Mouse (Mus musculus) CH12.LX (cell line): ENCODE measurements around the gene Phc1. TPM values are rescaled to one million over a fixed set of nuclear protein-coding genes. Genes with fewer than 3 reads are reported as not detected.

Experiments
- DNase-seq: peaks from one replicate; pipeline ENCODE4 v3.0.0-alpha.2; 2013; ENCODE audit errors: extremely low read depth
- H3K27ac ChIP-seq: 2 replicates; pipeline ENCODE4 v1.5.1; 2012; ENCODE audit warnings: low read depth, mild to moderate bottlenecking, control low read depth, moderate library complexity; ENCODE audit not compliant: insufficient read depth
- H3K27me3 ChIP-seq: replicated peaks from 2 replicates; pipeline ENCODE3; 2012; ENCODE audit warnings: inconsistent platforms
- H3K36me3 ChIP-seq, 2 experiments: replicated peaks in 1 of 2; 2 replicates each; pipeline versions ENCODE3 to v1.6.1; 2012; ENCODE audit warnings: inconsistent platforms in 1 of 2, low read length in 1 of 2, mild to moderate bottlenecking in 1 of 2, mixed read lengths in 1 of 2, moderate library complexity in 1 of 2; ENCODE audit not compliant: control insufficient read depth in 1 of 2, insufficient read depth in 1 of 2
- H3K4me1 ChIP-seq, 2 experiments: 2 replicates each; pipeline ENCODE4 v1.6.1; 2012; ENCODE audit warnings: inconsistent platforms in 1 of 2, moderate library complexity in 1 of 2; ENCODE audit not compliant: insufficient read depth in 2 of 2, control insufficient read depth in 1 of 2
- H3K4me2 ChIP-seq: 2 replicates; pipeline ENCODE4 v1.6.1; 2012; ENCODE audit warnings: low read depth, mild to moderate bottlenecking, control low read depth; ENCODE audit not compliant: poor library complexity, insufficient read depth, severe bottlenecking
- H3K4me3 ChIP-seq, 3 experiments: fragments of 150-350 bp in 1 of 3; sonication (generic) in 1 of 3; replicated peaks in 1 of 3; 2 replicates each; pipeline versions ENCODE3 to v1.5.1; 2011 to 2012; ENCODE audit warnings: low read depth in 2 of 3, low read length in 2 of 3, mild to moderate bottlenecking in 2 of 3, moderate library complexity in 2 of 3, control low read depth in 1 of 3, improper control_type of control experiment in 1 of 3, inconsistent platforms in 1 of 3, mixed read lengths in 1 of 3; ENCODE audit not compliant: poor library complexity in 1 of 3
- H3K79me2 ChIP-seq: replicated peaks from 2 replicates; pipeline ENCODE4 v1.6.1; 2012; ENCODE audit warnings: mild to moderate bottlenecking, moderate library complexity; ENCODE audit not compliant: control insufficient read depth, poor library complexity, insufficient read depth, severe bottlenecking; ENCODE audit errors: extremely low read depth
- H3K9ac ChIP-seq: 2 replicates; pipeline ENCODE4 v1.6.1; 2012; ENCODE audit warnings: low read depth, mild to moderate bottlenecking, control low read depth, moderate library complexity; ENCODE audit not compliant: insufficient read depth
- H3K9me3 ChIP-seq: replicated peaks from 2 replicates; pipeline ENCODE3; 2012; ENCODE audit warnings: low read length, inconsistent platforms, mixed read lengths
- CTCF ChIP-seq, 2 experiments: IDR thresholded peaks in 1 of 2; conservative IDR thresholded peaks in 1 of 2; 2 replicates each; pipeline ENCODE4 v1.5.1; 2011 to 2012; ENCODE audit warnings: low read depth in 2 of 2, low read length in 2 of 2, improper control_type of control experiment in 1 of 2, inconsistent platforms in 1 of 2, mild to moderate bottlenecking in 1 of 2, moderate library complexity in 1 of 2
- E2F4 ChIP-seq: IDR thresholded peaks from 2 replicates; pipeline ENCODE4 v1.6.1; 2011; ENCODE audit warnings: low read depth, low read length, improper control_type of control experiment; ENCODE audit not compliant: insufficient replicate concordance
- ETS1 ChIP-seq: conservative IDR thresholded peaks from 2 replicates; pipeline ENCODE4 v1.6.1; 2012; ENCODE audit warnings: low read depth, mild to moderate bottlenecking, inconsistent platforms, low read length, improper control_type of control experiment, moderate library complexity
- IRF4 ChIP-seq: IDR thresholded peaks from 2 replicates; pipeline ENCODE4 v1.6.1; 2014; ENCODE audit warnings: low read depth, mild to moderate bottlenecking, inconsistent platforms, low read length, improper control_type of control experiment
- JUN ChIP-seq: IDR thresholded peaks from 2 replicates; pipeline ENCODE4 v1.6.1; 2011; ENCODE audit warnings: low read depth, mild to moderate bottlenecking, low read length, improper control_type of control experiment, moderate library complexity; ENCODE audit not compliant: insufficient read depth
- JUND ChIP-seq: conservative IDR thresholded peaks from 2 replicates; pipeline ENCODE4 v1.6.1; 2011; ENCODE audit warnings: low read depth, low read length, improper control_type of control experiment
- KAT2A ChIP-seq: IDR thresholded peaks from 2 replicates; pipeline ENCODE4 v1.6.1; 2012; ENCODE audit warnings: low read length, improper control_type of control experiment, inconsistent platforms; ENCODE audit not compliant: insufficient replicate concordance
- MAFK ChIP-seq: IDR thresholded peaks from 2 replicates; pipeline ENCODE4 v1.6.1; 2011; ENCODE audit warnings: low read length, improper control_type of control experiment; ENCODE audit not compliant: insufficient replicate concordance
- NRF1 ChIP-seq: IDR thresholded peaks from 2 replicates; pipeline ENCODE4 v1.6.1; 2014; ENCODE audit warnings: low read depth, mild to moderate bottlenecking, inconsistent platforms, low read length, improper control_type of control experiment, moderate library complexity
- PAX5 ChIP-seq: IDR thresholded peaks from 2 replicates; pipeline ENCODE4 v1.6.1; 2012; ENCODE audit warnings: low read length, inconsistent platforms, mixed read lengths
- POLR2A ChIP-seq: IDR thresholded peaks from 2 replicates; pipeline ENCODE4 v1.6.1; 2011; ENCODE audit warnings: low read depth, mild to moderate bottlenecking, improper control_type of control experiment, low read length
- TBP ChIP-seq: conservative IDR thresholded peaks from 2 replicates; pipeline ENCODE4 v1.6.1; 2011; ENCODE audit warnings: low read depth, low read length, improper control_type of control experiment
- TCF12 ChIP-seq: IDR thresholded peaks from 2 replicates; pipeline ENCODE4 v1.6.1; 2014; ENCODE audit warnings: low read depth, mild to moderate bottlenecking, inconsistent platforms, low read length, improper control_type of control experiment
- USF2 ChIP-seq: conservative IDR thresholded peaks from 2 replicates; pipeline ENCODE4 v1.6.1; 2011; ENCODE audit warnings: low read depth, low read length, improper control_type of control experiment
- dilution Hi-C: fragments of 300-500 bp; cut with MboI; formaldehyde crosslinking; loops from 2 replicates; pipeline ENCODE4 v1.14.3; 2020; ENCODE audit warnings: low sequenced_read_pairs; ENCODE audit not compliant: extremely low pct_unique_long_range_greater_than_20kb, extremely low pct_ligation_motif_present
- in situ Hi-C: fragments of 300-500 bp; cut with MboI; formaldehyde crosslinking; loops from 3 replicates; pipeline ENCODE4 v1.14.3; 2019; ENCODE audit warnings: low sequenced_read_pairs, low pct_ligation_motif_present, low pct_unique_long_range_greater_than_20kb, mixed read lengths
- polyA plus RNA-seq: library from polyadenylated mRNA; unstranded; fragments of >175 nt; gene quantifications from 2 replicates; pipeline ENCODE4 v1.2.1, GENCODE M21; 2012; ENCODE audit warnings: low read depth; ENCODE audit not compliant: insufficient read length
- total RNA-seq, 2 experiments: library from RNA; depleted of rRNA; stranded (reverse); fragments of 300-350 nt in 1 of 2; fragments of >200 nt in 1 of 2; gene quantifications; 2 replicates each; pipeline ENCODE4 v1.2.3; 2012 to 2014

Gene Phc1
- total and polyA plus RNA-seq, 3 experiments = 2.9 to 13.8 (median 6.5) TPM

DNA sequence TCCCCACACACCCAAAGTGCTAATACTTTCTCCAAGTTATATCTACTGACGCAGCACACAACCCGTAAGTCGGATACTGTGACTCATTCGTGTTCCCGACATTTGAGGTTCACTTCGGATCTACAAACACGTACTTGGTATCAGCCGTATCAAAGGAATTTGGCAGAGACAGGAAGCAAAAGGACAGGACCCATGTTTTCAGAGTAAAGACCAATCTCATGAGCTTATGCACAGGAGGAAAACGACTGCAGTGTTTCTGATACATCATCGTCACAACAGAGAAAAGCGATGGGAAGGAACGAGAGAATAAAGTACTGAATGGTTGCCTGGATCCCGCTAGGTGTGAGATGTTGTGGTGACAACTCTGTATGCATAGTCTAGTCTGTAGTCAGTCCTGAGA, 44.5 kb upstream of the Phc1 start:
- TF ChIP-seq IRF4 = no peak
- peaks cover 5 to 17% of the 10 kb centered on the region in 2 experiments for H3K36me3 ChIP-seq
- H3K27ac ChIP-seq = no peak overlapping the region
- no peak for DNase-seq
- H3K4me2 ChIP-seq = no peak overlapping the region
- no peaks in the 10 kb centered on the region for H3K79me2 ChIP-seq
- dilution Hi-C loops (no loop called here), in situ Hi-C loops (no loop called here)
- H3K4me3 ChIP-seq = no peak overlapping the region
- peaks cover 3% of the 10 kb centered on the region for H3K9me3 ChIP-seq
- H3K9ac ChIP-seq = no peak overlapping the region
- H3K27me3 ChIP-seq = no peaks in the 10 kb centered on the region
- peaks cover 18 to 40% of the 10 kb centered on the region in 2 experiments for H3K4me1 ChIP-seq

DNA sequence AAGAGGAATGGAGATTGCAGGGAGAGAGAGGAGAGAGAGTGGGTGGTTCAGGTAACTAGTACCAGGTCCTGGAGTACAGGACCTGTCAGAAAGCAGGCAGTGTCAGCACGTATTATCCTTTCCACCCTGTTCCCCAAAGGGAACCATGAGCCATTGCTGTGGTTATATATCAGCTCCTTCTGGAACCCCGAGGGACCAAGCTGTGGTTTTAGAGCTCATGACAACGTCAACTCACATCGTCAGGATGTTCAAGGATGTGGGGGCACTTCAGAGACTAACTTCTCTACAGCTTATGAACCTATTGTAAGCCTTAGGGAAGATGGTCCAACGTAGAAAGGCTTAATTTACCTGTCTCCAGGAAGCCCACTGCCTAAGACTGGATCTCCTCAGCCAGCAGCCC, 42.9 kb upstream of the Phc1 start:
- peaks cover 16 to 31% of the 10 kb centered on the region in 2 experiments for H3K4me1 ChIP-seq
- no peaks in the 10 kb centered on the region for H3K79me2 ChIP-seq
- H3K4me3 ChIP-seq = no peak overlapping the region
- in situ Hi-C loops = no loop called here
- H3K27me3 ChIP-seq = no peaks in the 10 kb centered on the region
- dilution Hi-C loops = no loop called here
- H3K9ac ChIP-seq = no peak overlapping the region
- peaks cover 3% of the 10 kb centered on the region for H3K9me3 ChIP-seq
- H3K4me2 ChIP-seq = no peak overlapping the region
- TF ChIP-seq ETS1 = 0 out of 2 replicates have a peak, but pooled peaks have one; percentile 15
- TF ChIP-seq TBP = no peak
- peak; percentile 74 for DNase-seq
- no peak overlapping the region for H3K27ac ChIP-seq
- peaks cover 0 to 2% of the 10 kb centered on the region in 2 experiments for H3K36me3 ChIP-seq

- H3K9me3 ChIP-seq = peaks cover 3% of the 10 kb centered on the region
- in situ Hi-C loops (no loop called here), dilution Hi-C loops (no loop called here)
- H3K4me1 ChIP-seq = peaks cover 8 to 21% of the 10 kb centered on the region in 2 experiments
- no peak overlapping the region for H3K9ac ChIP-seq
- H3K27ac ChIP-seq = no peak overlapping the region
- no peaks in the 10 kb centered on the region for H3K27me3 ChIP-seq
- H3K4me3 ChIP-seq = no peak overlapping the region
- H3K36me3 ChIP-seq = no peaks in the 10 kb centered on the region
- H3K79me2 ChIP-seq = no peaks in the 10 kb centered on the region
- no peak overlapping the region for H3K4me2 ChIP-seq
- no peak for TF ChIP-seq POLR2A
- no peak for TF ChIP-seq NRF1
- no peak for TF ChIP-seq CTCF (conservative IDR thresholded peaks at IDR 0.05 in 1 of 2, IDR thresholded peaks at IDR 0.05 in 1 of 2; ENCODE audit: low read depth in 2 of 2, low read length in 2 of 2)
- TF ChIP-seq USF2 = no peak
- no peak for TF ChIP-seq MAFK
- no peak for TF ChIP-seq E2F4
- TF ChIP-seq PAX5 = no peak
- no peak for TF ChIP-seq TCF12
- no peak for TF ChIP-seq KAT2A
- no peak for TF ChIP-seq JUN
- no peak for TF ChIP-seq JUND
- no peak for TF ChIP-seq ETS1
- no peak for DNase-seq
Measured at GRCm38 (mm10) chr6:122382046-122382445, 41.7 kb upstream of the Phc1 start.
